Mouse (Mus musculus): ENCODE data around the gene Stambp. TPM values are rescaled to one million over a fixed set of nuclear protein-coding genes. Genes with fewer than 3 reads are reported as not detected.

Gene Stambp
- total RNA-seq, 2 experiments from 2014 or later: 10.2 to 13.8 TPM

DNA sequence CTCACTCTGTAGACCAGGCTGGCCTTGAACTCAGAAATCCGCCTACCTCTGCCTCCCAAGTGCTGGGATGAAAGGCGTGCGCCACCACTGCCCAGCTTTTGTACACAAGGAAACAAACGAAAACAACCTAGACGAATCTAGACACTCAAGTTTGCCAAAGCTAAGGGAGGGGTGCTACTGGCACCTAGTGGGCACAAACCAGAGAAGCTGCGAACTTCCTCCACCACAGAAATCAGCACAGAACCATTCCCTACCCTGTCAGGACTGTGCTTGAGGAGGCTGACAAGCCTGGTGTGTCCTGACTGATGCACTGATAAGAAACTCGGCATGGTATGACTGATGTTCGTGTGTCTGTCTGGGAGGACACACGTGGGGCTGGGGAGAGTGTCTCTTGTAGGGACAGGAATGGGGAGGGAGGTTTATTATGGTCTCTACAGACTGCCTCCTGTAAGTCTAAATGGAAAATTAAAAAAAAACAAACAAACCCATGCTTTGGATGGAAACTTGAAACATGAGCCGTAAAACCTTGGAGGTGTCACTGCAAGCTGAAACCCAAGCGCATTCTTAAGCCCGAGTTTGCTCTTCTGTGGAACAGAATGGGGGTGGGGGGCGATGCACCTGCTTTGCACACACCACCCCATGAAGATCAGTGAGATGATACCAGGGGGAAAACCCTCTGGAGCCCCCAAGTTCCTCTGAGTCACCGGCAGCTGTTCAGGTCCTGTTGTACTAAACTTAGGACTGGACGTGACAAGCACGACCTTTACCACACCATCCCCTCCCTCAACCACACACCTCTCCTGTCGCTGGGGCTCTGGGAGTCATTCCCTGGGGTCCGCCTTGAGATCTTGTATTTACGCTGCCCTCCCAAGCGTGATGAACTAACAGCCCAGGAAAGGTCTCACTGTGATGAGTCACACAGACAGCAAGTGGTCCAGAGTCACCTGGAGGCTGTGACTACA, 3.3 kb downstream of the Stambp start:
- no peak for DNase-seq

- no peak for DNase-seq
Observed at GRCm38 (mm10) chr6:83555972-83556371, 16.6 kb downstream of the Stambp start.

DNA sequence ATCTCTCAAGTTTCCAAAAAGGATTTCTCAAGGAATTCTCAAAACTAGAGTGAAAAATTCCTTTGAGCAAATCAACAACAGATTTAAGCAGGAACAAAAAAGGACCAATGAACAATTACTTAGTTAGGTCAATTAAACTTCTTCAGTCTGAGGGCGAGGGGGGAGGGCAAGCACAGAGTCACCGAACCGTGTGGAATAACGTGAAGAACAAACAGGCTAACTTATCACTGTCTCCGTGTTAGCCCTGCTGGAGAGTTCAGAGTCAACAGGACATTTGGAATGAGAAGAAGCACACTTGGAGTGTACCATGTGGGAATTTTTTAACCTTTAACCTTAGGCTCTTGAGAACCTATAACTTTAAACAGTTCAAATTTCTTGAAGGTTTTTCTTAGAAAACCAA, 24.2 kb downstream of the Stambp start:
- DNase-seq: no peak

DNA sequence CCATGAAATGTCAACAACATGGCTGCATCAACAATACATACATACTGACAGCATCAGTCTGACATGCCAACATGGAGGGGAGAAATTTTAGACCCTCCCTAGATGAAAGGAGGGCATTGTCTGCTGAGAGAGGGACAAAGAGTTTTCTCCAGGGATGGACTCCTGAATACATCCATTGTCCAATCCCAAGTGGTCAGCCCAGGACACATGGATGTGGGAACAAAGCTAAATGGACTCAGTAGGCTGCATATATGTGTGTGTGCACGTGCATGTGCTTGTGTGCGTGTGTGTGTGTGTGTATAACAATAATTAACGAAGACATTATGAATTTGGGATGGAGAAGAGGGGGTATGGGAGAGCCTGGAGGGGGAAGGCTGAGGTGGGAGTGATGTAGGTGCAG, 26.8 kb downstream of the Stambp start:
- no peak for DNase-seq

GRCm38 (mm10) chr6:83541756-83542456, 30.6 kb downstream of the Stambp start:
- DNase-seq: peak; percentile 35 to 50

DNA sequence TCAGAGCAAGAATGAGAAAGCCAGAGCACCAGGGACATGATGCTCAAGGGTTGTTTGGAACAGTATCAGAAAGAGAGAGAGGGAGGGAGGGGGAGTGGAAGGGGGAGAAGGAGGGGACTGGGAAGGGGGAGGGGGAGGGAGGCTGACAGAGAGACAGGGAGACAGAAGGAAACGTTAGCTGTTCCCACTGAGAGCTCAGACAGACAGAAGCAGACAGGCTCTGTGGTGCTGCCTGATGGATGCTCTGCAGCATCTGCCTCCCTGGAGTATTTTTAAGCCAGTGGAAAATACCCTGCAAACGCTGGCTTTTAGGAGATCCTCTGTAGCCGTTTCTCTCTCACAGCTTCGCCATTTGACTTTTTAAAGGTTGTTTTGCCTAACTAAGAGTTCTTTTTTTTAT, 32.5 kb downstream of the Stambp start:
- DNase-seq: no peak

DNA sequence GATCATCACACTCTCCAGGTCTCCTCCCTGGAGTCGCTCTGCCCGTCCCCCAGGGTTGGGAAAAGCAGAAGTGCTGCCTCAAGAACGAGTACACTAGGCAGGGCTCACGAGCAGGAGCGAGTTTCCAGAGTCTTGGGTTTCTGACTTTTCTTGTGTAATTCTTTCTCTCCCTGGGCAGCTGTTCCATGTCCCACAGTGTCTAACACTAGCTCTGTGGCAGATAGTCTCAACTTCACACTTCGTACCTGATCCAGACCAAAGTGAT, 35.8 kb downstream of the Stambp start:
- DNase-seq: no peak

- DNase-seq: no peak
Observed at GRCm38 (mm10) chr6:83536028-83536794, 36.3 kb downstream of the Stambp start, which contains the start of gene Actg2. Gene Actg2 (minus strand): TSS chr6:83536265.

- no peak for DNase-seq
Observed at GRCm38 (mm10) chr6:83532608-83533007, 39.9 kb downstream of the Stambp start.

- DNase-seq: no peak
Observed at GRCm38 (mm10) chr6:83523194-83523593, 49.3 kb downstream of the Stambp start.

DNA sequence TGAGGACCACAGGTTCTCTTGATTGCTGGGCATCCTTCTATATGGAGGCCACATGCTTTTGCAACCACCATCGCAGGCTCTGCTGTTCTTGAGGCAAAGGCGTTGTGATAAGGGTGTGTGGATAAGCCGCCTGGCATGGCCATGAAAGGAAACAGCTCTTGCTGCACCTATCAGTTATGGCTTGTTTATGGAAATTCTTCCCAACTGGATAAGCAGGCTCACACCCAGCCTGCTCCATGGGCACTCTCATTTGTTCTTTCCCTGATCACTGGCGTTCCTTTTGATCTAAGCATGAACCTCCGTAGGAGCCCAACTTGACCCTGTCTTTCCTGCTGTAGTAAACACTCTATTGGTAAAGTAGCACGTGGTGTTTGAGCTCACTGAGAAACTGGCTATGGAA, 50.7 kb downstream of the Stambp start:
- no peak for DNase-seq

GRCm38 (mm10) chr6:83518637-83519036, 53.9 kb downstream of the Stambp start:
- DNase-seq: no peak

GRCm38 (mm10) chr6:83515172-83515571, 57.4 kb downstream of the Stambp start:
- DNase-seq: no peak

- peak; percentile 61 to 85 for DNase-seq
Observed at GRCm38 (mm10) chr6:83512495-83512894, 60.0 kb downstream of the Stambp start.

- DNase-seq: no peak
Observed at GRCm38 (mm10) chr6:83510210-83510609, 62.3 kb downstream of the Stambp start.

GRCm38 (mm10) chr6:83509442-83509841, 63.1 kb downstream of the Stambp start:
- DNase-seq: no peak

DNA sequence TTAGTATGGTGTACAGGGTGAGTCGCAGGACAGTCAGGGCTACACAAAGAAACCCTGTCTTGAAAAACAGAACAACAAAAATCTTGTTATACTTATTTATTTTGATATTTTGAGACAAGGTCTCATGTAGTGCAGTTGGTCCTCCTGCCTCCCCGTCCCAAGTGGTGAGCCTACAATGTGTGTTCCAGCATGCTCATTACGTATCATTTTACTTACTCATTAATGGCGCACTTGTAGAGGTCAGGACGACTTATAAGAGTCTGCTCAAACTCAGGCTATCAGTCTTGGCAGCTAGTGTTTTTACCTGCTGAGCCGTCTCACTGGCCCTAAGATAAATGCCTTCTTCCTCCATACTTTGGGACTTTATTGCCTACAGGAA, 65.4 kb downstream of the Stambp start:
- no peak for DNase-seq

DNA sequence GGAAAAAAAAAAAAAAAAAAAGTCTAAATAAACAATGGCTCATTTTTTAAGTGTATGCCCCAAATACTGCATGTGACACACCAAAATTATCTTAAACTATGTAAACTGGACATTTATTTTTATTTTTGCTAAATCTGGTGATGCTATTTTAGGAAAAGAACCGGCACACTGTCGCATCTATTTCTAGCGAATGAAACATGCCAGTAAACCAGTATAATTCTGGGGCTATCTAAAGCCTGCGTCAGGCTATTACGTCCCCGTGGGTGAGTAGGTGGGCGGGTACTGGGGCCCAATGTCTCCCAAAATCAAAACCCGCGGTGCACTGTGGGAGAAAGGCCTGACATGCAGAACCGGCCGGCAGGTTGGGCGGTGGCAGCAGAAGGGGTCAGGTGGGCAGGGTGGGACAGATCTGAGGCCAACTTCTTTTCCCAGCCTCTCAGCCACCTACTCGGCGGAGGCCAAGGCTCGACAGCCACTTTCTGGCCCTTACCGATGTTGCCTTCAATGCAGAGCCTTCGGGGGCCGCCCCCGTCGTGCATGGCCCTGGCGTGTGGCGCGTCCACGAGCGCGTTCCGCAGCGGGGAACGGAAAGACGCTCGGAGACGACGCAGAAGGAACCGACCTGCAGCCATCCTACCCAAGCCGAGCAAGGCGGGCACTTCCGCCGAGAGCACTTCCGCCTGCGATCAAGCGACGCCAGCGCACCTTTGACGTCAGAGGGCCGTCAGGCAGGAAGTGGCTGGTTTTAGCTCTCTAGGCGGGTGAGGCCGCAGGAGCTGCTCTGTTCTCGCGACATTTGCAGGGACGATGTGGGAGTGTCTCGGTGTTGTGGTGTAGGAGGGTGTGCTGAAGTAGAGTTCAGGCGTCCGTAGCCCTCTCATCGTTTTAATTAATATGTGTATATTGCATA, 66.0 kb downstream of the Stambp start, which contains the start of gene Dguok:
Gene Dguok (minus strand): TSS at position 712 of the 910 bp plus-strand sequence.
- peak; percentile 97 to 99 for DNase-seq

- no peak for DNase-seq
Observed at GRCm38 (mm10) chr6:83505554-83505953, 67.0 kb downstream of the Stambp start.

- DNase-seq: no peak
Observed at GRCm38 (mm10) chr6:83503361-83503760, 69.2 kb downstream of the Stambp start.

DNA sequence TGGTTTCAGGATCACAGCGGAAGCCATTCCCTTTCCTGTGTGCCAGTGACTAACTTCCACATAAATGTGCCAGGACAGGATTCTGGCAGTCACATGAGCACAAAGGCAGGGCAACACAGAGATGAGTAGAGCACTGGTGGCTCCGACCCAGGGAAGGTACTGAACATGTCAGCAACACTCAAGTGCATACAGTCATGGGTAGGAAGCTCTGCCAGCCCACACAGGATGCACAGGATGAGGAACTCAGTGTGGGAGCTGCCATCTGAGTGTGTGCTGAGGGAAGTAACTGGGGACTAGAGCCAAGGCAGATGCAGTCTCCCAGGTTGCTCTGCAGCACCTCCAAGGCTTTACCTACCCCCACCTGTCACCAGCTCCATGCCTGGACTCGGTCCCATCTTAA, 69.9 kb downstream of the Stambp start:
- peak; percentile 53 to 65 for DNase-seq
